Mouse (Mus musculus) limb, embryonic 14.5 days (tissue): ENCODE measurements around the gene Sppl2c. TPM values are rescaled to one million over a fixed set of nuclear protein-coding genes. Genes with fewer than 3 reads are reported as not detected.

Source experiments
- ATAC-seq: fragments of 200-750 bp; cut with Nextera tagmentation; 2 replicates; pipeline ENCODE4 v1.8.0; 2017; ENCODE audit warnings: low read depth, moderate number of reproducible peaks, moderate TSS enrichment; ENCODE audit not compliant: low FRiP score
- DNase-seq: peaks from one replicate; pipeline ENCODE4 v3.0.0-alpha.2; 2015; ENCODE audit warnings: low spot score
- H3K27ac ChIP-seq: fragments of 300-500 bp; sonication (generic); replicated peaks from 2 replicates; pipeline ENCODE4 v1.5.1; 2014; ENCODE audit warnings: low read depth, mild to moderate bottlenecking, low read length, moderate library complexity, mixed read lengths
- H3K27me3 ChIP-seq: fragments of 300-500 bp; sonication (generic); 2 replicates; pipeline ENCODE4 v1.6.1; 2014; ENCODE audit warnings: low read length, mixed read lengths; ENCODE audit not compliant: control insufficient read depth, insufficient read depth
- H3K36me3 ChIP-seq: fragments of 300-500 bp; sonication (generic); 2 replicates; pipeline ENCODE4 v1.6.1; 2014; ENCODE audit warnings: mild to moderate bottlenecking, low read length, moderate library complexity, mixed read lengths; ENCODE audit not compliant: control insufficient read depth, insufficient read depth
- H3K4me1 ChIP-seq: fragments of 300-500 bp; sonication (generic); 2 replicates; pipeline ENCODE4 v1.6.1; 2014; ENCODE audit warnings: antibody characterized with exemption, low read length, mixed read lengths; ENCODE audit not compliant: control insufficient read depth, insufficient read depth
- H3K4me2 ChIP-seq: fragments of 300-500 bp; sonication (generic); replicated peaks from 2 replicates; pipeline ENCODE4 v1.6.1; 2014; ENCODE audit warnings: low read depth, mild to moderate bottlenecking, low read length, moderate library complexity; ENCODE audit not compliant: severe bottlenecking
- H3K4me3 ChIP-seq: fragments of 300-500 bp; sonication (generic); replicated peaks from 2 replicates; pipeline ENCODE4 v1.5.1; 2014; ENCODE audit warnings: low read length
- H3K9ac ChIP-seq: fragments of 300-500 bp; sonication (generic); 2 replicates; pipeline ENCODE4 v1.6.1; 2014; ENCODE audit warnings: mild to moderate bottlenecking, low read depth, low read length, moderate library complexity; ENCODE audit not compliant: severe bottlenecking
- H3K9me3 ChIP-seq: fragments of 300-500 bp; sonication (generic); 2 replicates; pipeline ENCODE4 v1.6.1; 2016; ENCODE audit warnings: low read length; ENCODE audit not compliant: control insufficient read depth
- POLR2A ChIP-seq: fragments of 200-500 bp; IDR thresholded peaks from 2 replicates; pipeline ENCODE4 v1.8.0; 2012; ENCODE audit warnings: inconsistent platforms, mild to moderate bottlenecking, moderate library complexity, borderline replicate concordance; ENCODE audit not compliant: insufficient read depth, insufficient read length; ENCODE audit errors: extremely low read depth
- WGBS: fragments of 180-500 bp; shearing (Covaris S2); extraction: QIAGEN DNeasy Blood & Tissue Kit; methylation state at CpG from one replicate; pipeline ENCODE4 v1.1.7; 2014; 5-methylcytosine and 5-hydroxymethylcytosine counted together
- polyA plus RNA-seq, 2 experiments: library from polyadenylated mRNA; depleted of rRNA in 1 of 2; stranded (reverse) in 1 of 2; unstranded in 1 of 2; fragments of >200 nt; fragmentation: Nextera tagmentation in 1 of 2; extraction: Ambion mirVana in 1 of 2; gene quantifications; 2 replicates each; pipeline versions ENCODE4 v1.2.1 to v1.2.3; 2012 to 2014

Sppl2c gene
- not detected in 2 replicates for polyA plus RNA-seq (2012; rRNA removed)
- not detected in 2 replicates for polyA plus RNA-seq (2014; fragmentation: Nextera tagmentation; extraction: Ambion mirVana)

DNA sequence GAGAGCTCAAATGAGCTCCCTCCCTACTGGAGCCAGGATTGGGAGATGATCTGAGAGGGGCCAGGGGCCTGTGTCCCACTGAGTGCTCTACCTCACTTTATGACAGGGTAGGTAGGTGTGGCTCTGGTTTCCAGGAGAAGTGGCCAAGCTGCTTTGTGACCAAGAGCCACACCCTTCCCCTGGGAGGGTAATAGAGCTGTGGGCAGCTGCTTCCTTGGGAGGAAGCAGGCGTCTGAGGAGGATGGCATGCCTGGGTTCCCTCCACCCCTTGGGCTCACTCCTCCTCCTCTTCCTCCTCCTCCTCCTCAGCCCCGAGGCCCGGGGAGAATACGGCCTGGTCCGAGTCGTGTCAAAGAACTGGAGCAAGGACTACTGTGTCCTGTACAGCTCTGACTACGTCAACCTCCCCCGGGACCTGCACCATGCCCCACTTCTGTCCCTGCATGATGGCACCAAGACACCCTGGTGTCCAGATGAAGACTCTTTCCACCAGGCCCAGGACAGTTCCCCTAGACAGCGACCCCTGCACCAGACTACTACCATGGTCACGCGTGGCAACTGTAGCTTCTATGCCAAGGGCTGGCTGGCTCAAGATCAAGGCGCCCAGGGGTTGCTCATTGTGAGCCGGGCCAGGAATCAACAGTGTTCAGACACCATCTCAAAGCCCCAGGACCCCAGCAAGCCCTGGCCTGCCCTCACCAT lies at the start of gene Sppl2c:
TSS of gene Sppl2c (plus strand) at position 193 of the 702 bp plus-strand sequence.
- TF ChIP-seq POLR2A = no peak
- H3K4me2 ChIP-seq = no peak within 1 kb of the TSS
- H3K4me3 ChIP-seq = no peak within 1 kb of the TSS
- no peaks in the 10 kb centered on the region for H3K9me3 ChIP-seq
- ATAC-seq (no peak), DNase-seq (no peak)
- H3K9ac ChIP-seq = no peak within 1 kb of the TSS
- H3K4me1 ChIP-seq = no peaks in the 10 kb centered on the region
- H3K27me3 ChIP-seq = no peaks in the 10 kb centered on the region
- no peaks in the 10 kb centered on the region for H3K36me3 ChIP-seq
- H3K27ac ChIP-seq = no peak within 1 kb of the TSS
- 71% methylated on average over 13 of the region's 13 CpGs for WGBS

DNA sequence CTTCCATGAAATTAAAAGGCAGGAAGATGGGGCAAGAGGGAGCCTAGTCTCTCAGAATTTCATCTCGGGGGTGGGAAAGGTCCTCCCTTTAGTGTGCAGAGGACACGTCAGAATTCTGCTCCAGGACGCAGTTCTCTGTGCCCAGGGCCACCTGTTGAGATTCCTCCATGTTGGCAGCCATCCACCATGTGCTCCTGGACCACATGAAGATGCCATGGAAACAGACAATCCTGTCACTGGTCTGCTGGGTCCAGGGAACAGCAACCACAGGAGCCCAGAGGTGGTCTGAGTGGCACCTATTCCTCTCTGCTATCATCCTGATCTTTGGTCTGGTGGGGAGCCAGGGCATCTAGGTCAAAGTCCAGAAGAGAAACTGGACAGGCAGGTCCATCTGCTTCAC lies 47.2 kb upstream of the Sppl2c start:
- Histone ChIP-seq H3K4me2 (no peak overlapping the region), H3K36me3 (no peaks in the 10 kb centered on the region), H3K4me3 (no peak overlapping the region), H3K27me3 (peaks cover 18% of the 10 kb centered on the region), H3K4me1 (no peaks in the 10 kb centered on the region), H3K9me3 (no peaks in the 10 kb centered on the region), H3K27ac (no peak overlapping the region), H3K9ac (no peak overlapping the region)
- no peak for TF ChIP-seq POLR2A
- DNase-seq = no peak
- no peak for ATAC-seq
- WGBS = 68% methylated on average over 3 of the region's 3 CpGs

DNA sequence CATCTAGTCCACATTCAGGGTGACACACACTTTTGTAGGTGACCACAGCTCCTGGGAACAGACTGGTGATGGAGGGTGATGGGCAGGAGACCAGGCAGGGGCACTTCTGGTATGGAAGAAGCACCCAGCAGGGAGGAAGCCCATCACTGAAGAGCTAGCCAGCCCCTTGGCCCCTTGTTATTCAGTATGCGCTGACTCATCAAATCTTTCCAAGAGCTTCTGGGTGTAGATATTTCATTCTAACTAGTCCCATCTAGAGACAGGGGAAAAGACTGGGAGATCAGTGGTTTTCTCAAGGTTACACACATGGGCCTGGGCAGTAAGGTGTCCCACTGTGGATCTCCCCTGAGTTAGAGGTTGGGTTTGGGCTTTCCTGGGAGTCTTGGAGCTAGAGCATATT lies 41.2 kb upstream of the Sppl2c start:
- H3K9me3 ChIP-seq = no peaks in the 10 kb centered on the region
- no peak overlapping the region for H3K4me2 ChIP-seq
- no peak overlapping the region for H3K4me3 ChIP-seq
- no peak overlapping the region for H3K9ac ChIP-seq
- H3K27me3 ChIP-seq = no peaks in the 10 kb centered on the region
- H3K27ac ChIP-seq = no peak overlapping the region
- 100% methylated on average over 1 of the region's 1 CpGs for WGBS
- TF ChIP-seq POLR2A = no peak
- no peak for DNase-seq
- ATAC-seq = no peak
- no peaks in the 10 kb centered on the region for H3K4me1 ChIP-seq
- H3K36me3 ChIP-seq = no peaks in the 10 kb centered on the region

DNA sequence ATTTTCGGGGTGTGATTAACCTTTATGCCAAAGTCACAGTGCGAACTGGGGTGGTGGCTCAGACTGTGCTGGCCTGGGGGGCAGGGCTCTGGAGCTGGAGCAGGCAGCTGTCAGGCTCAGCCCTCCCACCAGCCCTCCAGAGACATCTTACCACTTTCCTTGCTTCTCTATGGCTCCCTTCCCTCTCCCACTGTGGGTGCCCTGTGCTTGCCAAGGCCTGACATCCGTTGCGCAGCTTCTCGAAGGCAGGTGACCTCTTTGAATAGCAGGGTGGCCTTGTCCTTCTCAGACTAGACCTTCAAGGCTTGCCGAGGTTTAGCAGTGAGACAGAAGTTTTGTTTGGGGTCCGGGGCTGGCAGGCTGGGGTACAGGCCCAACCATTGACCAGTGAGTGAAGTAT lies 37.3 kb upstream of the Sppl2c start:
- TF ChIP-seq POLR2A = no peak
- H3K4me3 ChIP-seq = no peak overlapping the region
- no peaks in the 10 kb centered on the region for H3K36me3 ChIP-seq
- DNase-seq (no peak), ATAC-seq (no peak)
- no peak overlapping the region for H3K4me2 ChIP-seq
- H3K4me1 ChIP-seq = no peaks in the 10 kb centered on the region
- H3K27ac ChIP-seq = no peak overlapping the region
- no peaks in the 10 kb centered on the region for H3K27me3 ChIP-seq
- H3K9ac ChIP-seq = no peak overlapping the region
- 80% methylated on average over 7 of the region's 7 CpGs for WGBS
- H3K9me3 ChIP-seq = no peaks in the 10 kb centered on the region

DNA sequence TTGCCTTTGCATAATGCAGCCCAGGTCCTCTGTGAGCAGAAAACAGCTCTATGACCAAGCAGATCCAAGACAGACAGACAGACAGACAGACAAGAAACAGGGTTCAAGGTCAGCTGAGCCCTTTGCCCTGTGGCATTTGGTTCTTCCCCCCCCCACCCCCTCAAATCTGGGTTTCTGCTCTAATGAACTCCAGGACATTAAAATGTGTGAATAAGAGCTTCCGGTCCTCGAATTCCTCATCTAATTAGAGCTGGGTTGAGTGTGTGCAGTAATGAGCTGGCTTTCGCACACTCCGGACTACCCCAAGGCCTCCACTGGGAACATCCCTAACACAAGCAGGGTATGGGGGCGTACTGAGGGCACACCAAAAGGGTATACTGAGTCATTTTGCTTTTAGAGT lies 35.2 kb upstream of the Sppl2c start:
- no peaks in the 10 kb centered on the region for H3K4me1 ChIP-seq
- no peak overlapping the region for H3K4me3 ChIP-seq

More for the DNA sequence above, 35.2 kb upstream of the Sppl2c start:
- no peak for TF ChIP-seq POLR2A
- no peak overlapping the region for H3K9ac ChIP-seq
- no peak overlapping the region for H3K4me2 ChIP-seq
- H3K27me3 ChIP-seq = no peaks in the 10 kb centered on the region
- ATAC-seq = no peak
- H3K27ac ChIP-seq = no peak overlapping the region
- no peak for DNase-seq
- H3K9me3 ChIP-seq = no peaks in the 10 kb centered on the region
- H3K36me3 ChIP-seq = no peaks in the 10 kb centered on the region
- 46% methylated on average over 5 of the region's 5 CpGs for WGBS
